Mouse (Mus musculus) R1 (cell line): Measurements from ENCODE around the gene Tacc3.

Source experiments
- DNase-seq: peaks from one replicate; pipeline ENCODE4 v3.0.0-alpha.2; 2018; ENCODE audit warnings: low read depth, low spot score

Gene Tacc3

GRCm38 (mm10) chr5:33722266-33723018 is 64.5 kb downstream of the Tacc3 start:
- peak; percentile 33 for DNase-seq

- DNase-seq, result peak; percentile 10
These were observed 65.2 kb downstream of the Tacc3 start for GRCm38 (mm10) chr5:33723019-33723640.

GRCm38 (mm10) chr5:33723641-33724465 is 65.9 kb downstream of the Tacc3 start:
- peak; percentile 31 for DNase-seq

- no peak for DNase-seq
These were observed 68.2 kb downstream of the Tacc3 start for GRCm38 (mm10) chr5:33726081-33726647.

- no peak for DNase-seq
These were observed 69.0 kb downstream of the Tacc3 start for GRCm38 (mm10) chr5:33726891-33727290.
